Mouse (Mus musculus): ENCODE measurements at regions not wholly inside any gene's neighbourhood (a gene's known extent, or its start where the extent isn't known, plus 50 kb on each side); places are given as distances from the start of the nearest gene placed in this dataset.

DNA sequence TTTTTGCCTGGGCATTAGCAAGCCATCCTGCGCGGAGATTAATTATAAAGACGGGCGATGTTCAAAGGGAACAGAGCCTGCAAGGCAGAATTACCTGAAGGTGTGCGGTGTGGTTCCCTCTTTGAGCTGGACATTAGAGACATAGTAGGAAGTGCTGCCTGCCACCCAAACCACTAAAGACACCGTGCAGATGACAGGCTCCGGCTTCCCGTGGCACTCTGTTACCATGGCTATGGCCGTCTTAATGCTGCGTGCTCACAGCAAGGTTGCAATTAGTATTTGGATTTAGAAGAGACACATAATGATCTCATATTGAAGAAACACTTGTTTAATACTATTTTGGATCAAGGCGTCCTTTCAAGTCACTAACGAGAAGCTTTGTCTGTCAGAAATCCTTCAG, 95.0 kb upstream of the Sox5 start:
- no peak for DNase-seq (ENCODE audit: low spot score in 2 of 2)

GRCm38 (mm10) chr6:144875862-144876261, 94.1 kb upstream of the Sox5 start:
- DNase-seq (ENCODE audit: low spot score in 2 of 2), result no peak

- no peak for DNase-seq (ENCODE audit: low spot score in 2 of 2)
Measured at GRCm38 (mm10) chr6:144874251-144874650, 92.5 kb upstream of the Sox5 start.

- DNase-seq (ENCODE audit: low spot score in 2 of 2), result no peak
Measured at GRCm38 (mm10) chr6:144870949-144871348, 89.2 kb upstream of the Sox5 start.

DNA sequence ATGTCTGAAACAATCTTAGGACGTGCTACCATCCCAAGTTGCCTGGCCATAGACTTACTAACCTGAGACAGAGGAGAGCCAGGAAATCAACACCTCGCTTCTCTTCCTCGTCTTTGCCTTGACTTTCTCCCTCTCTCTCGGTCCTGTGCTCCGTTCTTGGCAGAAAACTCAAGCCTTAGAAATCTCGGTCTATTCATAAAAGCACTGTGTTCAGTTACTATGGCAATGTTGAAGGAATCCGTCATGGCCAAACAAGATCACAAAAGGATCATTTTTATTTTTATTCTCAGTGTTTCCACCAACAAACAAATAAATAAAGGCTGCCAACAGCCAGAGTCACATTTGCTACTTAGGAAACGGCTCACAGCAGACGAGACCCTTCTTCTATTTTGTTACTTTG, 85.6 kb upstream of the Sox5 start:
- no peak for DNase-seq (ENCODE audit: low spot score in 2 of 2)

- no peak for DNase-seq (ENCODE audit: low spot score in 2 of 2)
Measured at GRCm38 (mm10) chr6:144864026-144864425, 82.2 kb upstream of the Sox5 start.

DNA sequence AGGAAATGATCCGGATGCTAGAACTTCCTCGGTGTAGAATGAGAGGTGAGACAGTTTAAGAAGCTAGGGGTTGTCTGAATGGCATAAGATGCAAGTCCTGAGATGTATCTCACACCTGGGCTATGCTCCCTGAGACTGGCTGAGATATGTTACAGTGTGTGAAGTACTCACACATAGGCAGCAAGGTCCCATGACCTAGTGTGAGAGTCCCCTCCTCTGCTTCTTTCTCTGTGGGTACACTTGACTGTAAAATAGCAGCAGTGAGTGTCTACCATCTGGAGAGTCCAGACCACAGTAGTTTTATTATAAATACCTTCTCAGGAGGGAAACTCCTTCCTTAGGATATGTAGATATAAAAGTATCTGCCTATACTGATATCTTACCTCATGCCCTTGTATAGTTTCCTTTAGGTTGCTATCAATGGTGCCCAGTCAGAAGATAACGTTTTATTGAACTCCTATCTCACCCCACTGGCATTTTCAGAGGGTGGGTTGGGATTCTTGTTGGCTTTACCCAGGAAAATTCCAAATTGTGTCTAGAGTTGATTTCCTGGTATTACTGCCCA, 81.7 kb upstream of the Sox5 start:
- DNase-seq (ENCODE audit: low spot score in 2 of 2), result no peak

DNA sequence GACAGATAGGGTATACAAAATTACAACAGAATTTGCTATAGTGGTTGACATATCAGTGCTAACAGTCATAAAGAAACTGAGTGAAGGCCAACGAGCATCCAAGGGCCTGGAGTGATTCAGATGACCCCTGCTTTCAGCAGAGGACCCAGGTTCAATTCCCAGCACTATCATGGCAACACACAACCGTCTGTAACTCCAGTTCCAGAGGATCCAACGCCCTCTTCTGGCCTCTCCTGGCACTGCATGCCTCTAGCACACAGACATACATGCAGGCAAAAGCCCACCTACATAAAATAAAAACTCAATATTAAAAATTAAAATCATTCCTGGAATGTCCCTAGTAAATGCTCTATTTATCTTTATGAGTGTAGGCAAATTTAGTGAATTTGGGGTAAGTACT, 59.7 kb upstream of the Sox5 start:
- no peak for DNase-seq (ENCODE audit: low spot score in 2 of 2)

GRCm38 (mm10) chr6:144839383-144839782, 57.6 kb upstream of the Sox5 start:
- no peak for DNase-seq (ENCODE audit: low spot score in 2 of 2)

DNA sequence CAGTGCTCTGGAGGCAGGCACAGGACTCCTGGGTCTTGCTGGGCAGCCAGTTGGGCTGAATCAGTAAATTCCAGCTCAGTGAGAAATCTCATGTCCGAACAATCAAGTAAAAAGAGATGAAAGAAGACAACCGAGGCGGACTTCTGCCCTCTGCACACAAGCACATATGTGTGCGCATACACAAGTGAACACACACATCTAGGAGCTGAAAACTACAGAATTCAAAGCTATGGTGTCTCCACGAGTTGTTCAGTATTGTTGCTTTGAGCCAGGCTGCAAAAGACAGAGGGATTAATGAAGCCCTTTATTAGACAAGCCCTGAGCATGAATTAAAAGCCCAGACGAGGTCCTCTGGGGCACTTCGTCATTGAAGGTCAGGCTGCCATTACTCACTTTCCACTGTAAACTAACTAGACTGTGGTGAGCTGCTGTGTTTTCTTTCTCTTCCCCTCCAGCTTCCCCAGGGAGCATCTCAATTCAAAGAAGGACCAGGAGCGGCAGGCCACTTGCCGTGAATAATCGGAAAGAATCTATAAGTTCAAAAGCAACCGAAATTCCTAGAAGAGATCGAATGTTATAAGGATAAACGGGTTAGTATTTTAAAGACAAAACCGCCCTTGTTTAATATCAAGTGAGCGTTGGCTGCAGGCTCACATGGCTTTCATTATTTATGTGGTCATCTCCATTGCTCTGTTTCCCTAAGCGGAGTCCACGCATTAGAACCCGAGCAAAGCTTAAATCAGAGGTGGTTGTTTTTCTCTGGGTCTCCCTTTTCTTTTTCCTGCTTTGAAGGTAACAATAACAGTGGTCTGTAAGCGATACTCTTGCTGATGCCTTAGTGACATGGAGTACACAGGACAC, 52.8 kb upstream of the Sox5 start:
- no peak for DNase-seq (ENCODE audit: low spot score in 2 of 2)
